Mouse (Mus musculus): ENCODE results near the gene Smad6. TPM values are rescaled to one million over a fixed set of nuclear protein-coding genes. Genes with fewer than 3 reads are reported as not detected.

The Smad6 gene
- 14.9 and 19.0 TPM in 2 replicates for polyA plus RNA-seq (2012; rRNA removed; ENCODE audit: low replicate concordance)

GRCm38 (mm10) chr9:64021853-64022561, at the start of gene Smad6:
Smad6 (minus strand) TSS chr9:64022059.

Other genes starting within 250 kb of the Smad6 start
- 25.1 and 112 TPM in 2 replicates for gene Lctl, start 95.1 kb upstream of the Smad6 start, polyA plus RNA-seq (2012; rRNA removed; ENCODE audit: low replicate concordance)
- gene Zwilch, start 151.0 kb upstream of the Smad6 start, polyA plus RNA-seq (2012; rRNA removed; ENCODE audit: low replicate concordance): 1.0 and 2.6 TPM in 2 replicates
- 338 and 726 TPM in 2 replicates for gene Rpl4, start 151.3 kb upstream of the Smad6 start, polyA plus RNA-seq (2012; rRNA removed; ENCODE audit: low replicate concordance)
- gene Snapc5, start 157.2 kb upstream of the Smad6 start, polyA plus RNA-seq (2012; rRNA removed; ENCODE audit: low replicate concordance): 12.7 and 24.3 TPM in 2 replicates
- 0.20 TPM in 1 of 2 replicates, not detected in the other for gene Uchl4, start 213.1 kb upstream of the Smad6 start, polyA plus RNA-seq (2012; rRNA removed; ENCODE audit: low replicate concordance)
- 47.7 and 53.8 TPM in 2 replicates for gene Map2k1, start 231.6 kb upstream of the Smad6 start, polyA plus RNA-seq (2012; rRNA removed; ENCODE audit: low replicate concordance)